Mouse (Mus musculus) E14TG2a.4 (cell line): ENCODE measurements around the gene Mt3.

Experiments used
- CTCF ChIP-seq: conservative IDR thresholded peaks from 2 replicates; pipeline ENCODE4 v1.5.1; 2014; ENCODE audit warnings: low read length
- NANOG ChIP-seq: IDR thresholded peaks from 2 replicates; pipeline ENCODE4 v1.6.1; 2014; ENCODE audit warnings: borderline replicate concordance, low read length, mixed read lengths

DNA sequence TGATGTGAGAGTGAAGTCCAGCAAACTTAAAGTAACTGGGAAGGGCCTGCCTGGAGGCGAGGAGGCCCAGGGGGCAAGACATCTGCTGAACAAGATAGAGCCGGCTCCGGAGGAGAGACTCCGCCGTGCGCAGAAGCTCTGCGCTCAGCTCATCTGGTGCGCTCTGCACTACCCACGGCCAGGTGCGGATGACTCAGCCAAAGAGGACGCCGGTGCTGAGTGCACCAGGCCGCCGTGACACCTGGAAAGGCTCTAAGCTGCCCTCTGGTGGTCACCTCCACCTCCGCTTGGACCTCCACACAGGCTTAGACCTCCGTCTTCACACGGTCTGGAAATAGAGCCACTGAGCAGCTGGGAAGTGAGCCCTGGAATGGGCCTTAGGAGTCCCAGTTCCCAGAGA, 34.1 kb downstream of the Mt3 start:
- TF ChIP-seq CTCF (peak; percentile 49), NANOG (no peak)
